Mouse (Mus musculus): ENCODE measurements around the gene Gm20388. TPM values are rescaled to one million over a fixed set of nuclear protein-coding genes. Genes with fewer than 3 reads are reported as not detected.

Gene Gm20388
- polyA plus RNA-seq, 1 experiment, result 59.3 TPM

DNA sequence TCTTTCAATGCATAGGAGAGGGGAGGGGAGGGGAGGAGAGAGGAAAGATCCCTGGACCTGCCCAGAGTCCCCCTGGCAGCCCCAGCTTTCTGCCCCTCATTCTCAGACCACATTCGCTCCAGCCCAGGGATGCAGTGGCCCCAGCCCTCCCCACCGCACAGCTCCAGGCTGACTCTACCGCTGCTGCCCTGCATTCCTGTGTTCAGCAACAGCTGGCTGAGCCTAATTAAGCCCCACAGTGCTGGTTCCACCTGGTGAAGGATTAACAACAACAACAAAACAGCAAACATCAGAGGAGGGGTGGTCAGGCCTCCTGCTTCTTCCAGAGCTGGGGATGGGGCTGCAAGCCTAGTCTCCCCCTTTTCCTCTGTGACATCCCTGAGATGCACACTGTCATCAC lies 2818.0 kb downstream of the Gm20388 start:
- TF ChIP-seq POLR2A (IDR thresholded peaks at IDR 0.05; ENCODE audit: borderline replicate concordance, extremely low read depth, insufficient read depth, insufficient read length, poor library complexity, severe bottlenecking) (no peak), CTCF (IDR thresholded peaks at IDR 0.05; ENCODE audit: borderline replicate concordance, extremely low read depth, insufficient read depth, insufficient read length) (no peak)
- DNase-seq (ENCODE audit: low read depth), result no peak

DNA sequence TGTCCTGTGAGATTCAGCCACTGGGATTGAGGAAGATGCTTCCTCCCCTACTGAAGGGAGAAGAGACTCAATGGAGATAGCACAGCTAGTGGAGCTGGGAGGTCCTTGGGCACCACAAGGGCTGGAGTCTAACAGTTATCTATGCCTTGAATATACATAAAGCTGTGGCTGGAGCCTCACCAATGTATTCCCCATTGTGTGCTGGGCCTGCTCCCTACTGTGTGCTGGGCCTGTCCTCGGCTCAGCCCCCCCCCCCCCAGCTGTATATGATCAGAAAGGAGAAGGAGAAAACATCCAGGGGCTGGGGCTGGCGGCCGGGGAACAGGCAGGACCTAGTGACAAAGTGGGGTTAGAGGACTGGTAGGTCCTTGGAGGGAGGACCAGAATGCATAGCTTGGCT lies 2824.5 kb downstream of the Gm20388 start:
- TF ChIP-seq POLR2A (IDR thresholded peaks at IDR 0.05; ENCODE audit: borderline replicate concordance, extremely low read depth, insufficient read depth, insufficient read length, poor library complexity, severe bottlenecking) (no peak), CTCF (IDR thresholded peaks at IDR 0.05; ENCODE audit: borderline replicate concordance, extremely low read depth, insufficient read depth, insufficient read length) (no peak)
- DNase-seq (ENCODE audit: low read depth), result no peak

DNA sequence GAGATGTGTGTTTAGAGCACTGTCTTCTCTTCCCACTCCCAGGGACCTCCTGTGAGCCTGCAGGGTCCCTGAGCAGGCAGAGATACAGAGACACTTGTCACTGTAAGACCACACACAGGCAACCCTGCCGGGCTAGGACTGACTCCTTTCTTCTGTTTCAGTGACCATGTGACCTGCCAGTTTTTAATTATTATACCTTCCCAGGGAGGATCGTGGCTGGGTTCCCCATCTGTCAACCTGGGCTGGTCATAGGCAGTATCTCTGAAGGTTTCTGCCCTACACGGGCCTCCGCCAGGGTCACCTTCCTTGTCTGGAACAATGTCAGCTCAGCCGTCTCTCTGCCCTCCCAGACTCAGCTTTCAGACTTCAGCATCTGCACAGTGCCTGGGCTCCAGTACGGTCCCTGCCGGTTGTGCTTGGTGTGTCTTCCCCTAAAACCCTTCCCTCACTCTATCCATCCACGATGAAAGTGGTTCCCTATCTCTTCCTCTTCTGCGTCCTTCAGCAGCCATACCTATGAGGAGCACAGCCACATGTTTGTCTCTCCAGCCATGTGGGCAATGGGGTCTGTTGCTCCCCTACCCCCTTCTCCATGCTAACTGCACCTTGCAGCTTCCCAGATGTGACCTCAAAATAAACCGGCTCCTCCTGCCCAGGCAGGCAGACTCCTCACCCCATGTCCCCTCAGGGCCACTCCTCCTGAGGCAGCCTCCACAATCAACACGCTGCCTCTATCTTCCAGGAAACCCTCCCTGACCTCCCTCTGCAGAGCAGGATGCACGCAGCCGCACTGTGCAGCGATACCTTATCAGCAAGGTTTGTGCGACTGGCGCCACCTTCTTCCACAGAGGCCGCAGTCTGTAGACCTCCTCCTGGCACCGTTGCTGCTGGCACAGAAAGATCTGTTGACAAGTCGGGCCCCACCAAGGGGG lies 2825.2 kb downstream of the Gm20388 start:
- peak; percentile 45 for DNase-seq (ENCODE audit: low read depth)

DNA sequence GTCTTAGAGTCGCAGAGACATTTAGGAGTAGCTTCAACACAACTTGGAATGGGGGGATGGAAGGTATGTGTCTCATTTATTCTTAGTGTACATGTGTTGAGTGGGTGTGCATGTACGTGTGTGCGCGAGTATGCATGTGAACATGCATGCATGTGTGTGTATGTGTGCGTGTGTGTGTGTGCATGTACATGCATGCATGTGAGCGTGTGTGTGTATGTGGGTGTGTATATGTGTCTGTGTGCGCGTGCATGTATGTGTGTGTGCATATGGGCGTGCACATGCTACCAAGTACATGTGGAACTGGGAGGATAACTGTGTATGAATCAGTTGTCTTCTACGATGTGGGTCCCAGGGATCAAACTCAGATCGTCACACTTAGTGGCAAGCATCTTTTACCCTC lies 2826.0 kb downstream of the Gm20388 start:
- DNase-seq (ENCODE audit: low read depth), result no peak
- TF ChIP-seq CTCF (IDR thresholded peaks at IDR 0.05; ENCODE audit: borderline replicate concordance, extremely low read depth, insufficient read depth, insufficient read length) (no peak), POLR2A (IDR thresholded peaks at IDR 0.05; ENCODE audit: borderline replicate concordance, extremely low read depth, insufficient read depth, insufficient read length, poor library complexity, severe bottlenecking) (no peak)

More for the DNA sequence above, 2825.2 kb downstream of the Gm20388 start:
- TF ChIP-seq CTCF (IDR thresholded peaks at IDR 0.05; ENCODE audit: borderline replicate concordance, extremely low read depth, insufficient read depth, insufficient read length) (no peak), POLR2A (IDR thresholded peaks at IDR 0.05; ENCODE audit: borderline replicate concordance, extremely low read depth, insufficient read depth, insufficient read length, poor library complexity, severe bottlenecking) (no peak)

DNA sequence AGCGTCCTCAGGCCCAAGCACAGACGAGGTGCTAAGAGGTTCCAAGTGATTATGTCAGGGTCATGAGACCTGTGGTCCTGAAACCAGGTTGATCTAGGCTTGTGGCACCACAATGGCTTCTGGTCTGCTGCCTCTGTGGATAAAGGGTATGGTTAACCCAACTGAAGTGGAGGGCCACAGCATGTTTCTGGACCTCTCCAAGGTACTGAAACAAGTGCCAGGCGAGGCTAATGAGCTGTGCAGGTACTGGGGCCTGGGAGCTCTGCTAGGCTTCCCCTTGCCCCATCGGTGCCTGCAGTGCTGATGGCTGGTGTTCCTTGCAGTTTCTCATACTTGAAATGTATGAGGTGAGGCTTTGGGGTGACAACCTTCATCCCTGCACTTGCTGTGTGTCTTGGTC lies 2826.4 kb downstream of the Gm20388 start:
- TF ChIP-seq CTCF (IDR thresholded peaks at IDR 0.05; ENCODE audit: borderline replicate concordance, extremely low read depth, insufficient read depth, insufficient read length) (no peak), POLR2A (IDR thresholded peaks at IDR 0.05; ENCODE audit: borderline replicate concordance, extremely low read depth, insufficient read depth, insufficient read length, poor library complexity, severe bottlenecking) (no peak)
- DNase-seq (ENCODE audit: low read depth), result no peak

DNA sequence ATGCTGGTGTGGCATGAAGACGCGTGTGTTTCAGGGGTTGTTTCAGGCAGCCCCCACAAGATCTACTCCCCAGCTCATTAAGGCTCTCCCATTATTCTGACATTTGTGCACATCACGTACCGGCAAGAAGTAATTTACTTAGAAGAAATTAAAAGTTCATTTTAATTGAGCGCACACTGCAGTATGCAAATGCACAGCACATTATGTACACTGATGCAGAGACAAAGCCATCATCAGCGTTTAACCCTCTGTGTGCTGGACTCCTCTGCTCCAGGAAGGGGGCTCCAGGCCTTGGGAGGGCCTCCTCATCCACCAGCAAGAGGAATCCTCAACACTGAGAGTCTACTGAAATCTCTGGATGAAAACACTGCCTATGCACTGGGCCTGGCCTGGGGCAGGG lies 2827.2 kb downstream of the Gm20388 start:
- peak; percentile 80 for DNase-seq (ENCODE audit: low read depth)
- TF ChIP-seq CTCF (IDR thresholded peaks at IDR 0.05; ENCODE audit: borderline replicate concordance, extremely low read depth, insufficient read depth, insufficient read length), result no peak
- TF ChIP-seq POLR2A (IDR thresholded peaks at IDR 0.05; ENCODE audit: borderline replicate concordance, extremely low read depth, insufficient read depth, insufficient read length, poor library complexity, severe bottlenecking), result no peak

DNA sequence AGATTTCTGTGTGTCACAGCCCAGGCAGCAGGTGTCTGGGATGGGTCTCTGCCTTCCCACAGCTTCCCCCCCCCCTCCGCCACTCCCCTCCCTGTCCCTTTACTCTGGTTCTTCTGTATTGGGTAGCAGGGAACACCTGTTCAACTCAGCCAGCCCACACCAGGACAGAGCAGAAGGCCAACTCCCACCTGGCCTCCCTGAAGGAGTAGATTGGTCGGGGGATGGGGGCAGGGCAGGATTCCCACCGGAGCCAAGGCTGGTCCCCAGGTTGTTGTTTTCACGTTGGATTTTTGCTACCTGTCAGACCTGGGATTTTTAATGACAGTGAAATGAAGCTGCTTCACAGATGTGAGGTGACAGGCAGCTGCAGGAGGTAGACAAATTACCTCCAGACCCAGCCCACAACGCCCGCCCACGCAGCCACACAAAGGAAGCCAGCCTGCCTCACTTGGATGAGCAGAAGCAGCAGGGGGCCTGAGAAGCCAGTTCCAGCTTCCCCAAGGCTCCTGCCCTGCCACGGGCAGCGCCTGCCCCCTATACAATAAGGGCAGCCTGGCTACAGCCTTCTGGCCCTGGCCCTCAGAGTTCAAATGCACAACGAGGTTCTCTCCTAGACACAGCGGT lies 2828.6 kb downstream of the Gm20388 start:
- peak; percentile 63 for DNase-seq (ENCODE audit: low read depth)
- no peak for TF ChIP-seq CTCF (IDR thresholded peaks at IDR 0.05; ENCODE audit: borderline replicate concordance, extremely low read depth, insufficient read depth, insufficient read length)
- no peak for TF ChIP-seq POLR2A (IDR thresholded peaks at IDR 0.05; ENCODE audit: borderline replicate concordance, extremely low read depth, insufficient read depth, insufficient read length, poor library complexity, severe bottlenecking)

DNA sequence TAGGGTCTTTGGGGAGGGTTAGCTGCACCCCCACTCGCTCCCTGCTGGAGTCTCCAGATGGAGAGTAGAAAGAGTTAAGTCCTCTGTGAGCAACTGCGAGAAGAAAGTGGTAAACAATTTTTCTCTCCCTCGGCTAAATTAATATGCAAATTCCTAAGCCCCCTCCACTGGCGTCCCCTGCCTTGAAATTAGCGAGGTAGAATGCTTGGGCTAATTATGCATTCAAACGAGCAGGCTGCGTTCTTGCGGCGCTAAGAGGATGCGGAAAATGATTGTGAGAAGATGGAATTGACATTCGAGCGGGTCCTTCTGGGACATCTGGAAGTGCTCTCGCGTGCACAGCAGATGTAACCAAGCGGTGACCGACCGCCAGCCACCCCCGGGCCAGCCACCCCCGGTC lies 2831.8 kb downstream of the Gm20388 start:
- TF ChIP-seq CTCF (IDR thresholded peaks at IDR 0.05; ENCODE audit: borderline replicate concordance, extremely low read depth, insufficient read depth, insufficient read length), result no peak
- peak; percentile 95 for DNase-seq (ENCODE audit: low read depth)

DNA sequence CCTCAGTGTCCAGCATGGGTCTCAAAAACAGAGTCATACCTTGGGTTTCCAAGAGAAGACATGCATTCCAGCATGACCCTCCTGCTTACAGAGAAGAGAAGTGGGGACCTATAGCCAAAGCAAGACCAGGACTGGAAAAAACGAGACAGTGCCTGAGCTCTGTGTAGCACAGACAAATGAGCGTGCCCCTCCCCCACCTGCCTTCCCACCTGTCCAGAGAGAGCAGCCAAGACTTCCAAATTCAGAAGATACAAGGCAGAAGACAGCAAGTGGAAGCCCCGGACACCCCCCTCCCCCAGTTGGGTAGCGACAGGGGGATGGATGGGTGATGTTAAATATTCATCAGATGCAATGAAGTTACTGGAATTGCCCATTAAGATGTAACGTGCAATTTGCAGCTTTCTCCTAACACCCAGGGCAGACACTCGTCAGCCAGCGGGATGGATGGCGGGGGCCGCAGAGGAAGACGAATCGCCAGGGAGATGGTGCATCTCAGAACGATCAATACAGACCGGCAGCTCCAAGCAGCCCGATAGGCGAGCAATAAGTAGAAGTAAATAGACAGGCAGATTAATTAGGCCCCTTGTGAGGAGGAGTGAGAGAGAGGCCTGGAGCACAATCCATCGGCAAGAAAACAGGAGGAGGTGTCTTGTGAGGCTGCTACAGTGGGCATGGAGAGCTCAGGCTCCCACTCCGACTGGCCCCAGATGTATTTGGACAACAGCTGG lies 2834.5 kb downstream of the Gm20388 start:
- TF ChIP-seq POLR2A (IDR thresholded peaks at IDR 0.05; ENCODE audit: borderline replicate concordance, extremely low read depth, insufficient read depth, insufficient read length, poor library complexity, severe bottlenecking) (no peak), CTCF (IDR thresholded peaks at IDR 0.05; ENCODE audit: borderline replicate concordance, extremely low read depth, insufficient read depth, insufficient read length) (no peak)
- peak; percentile 81 for DNase-seq (ENCODE audit: low read depth)

DNA sequence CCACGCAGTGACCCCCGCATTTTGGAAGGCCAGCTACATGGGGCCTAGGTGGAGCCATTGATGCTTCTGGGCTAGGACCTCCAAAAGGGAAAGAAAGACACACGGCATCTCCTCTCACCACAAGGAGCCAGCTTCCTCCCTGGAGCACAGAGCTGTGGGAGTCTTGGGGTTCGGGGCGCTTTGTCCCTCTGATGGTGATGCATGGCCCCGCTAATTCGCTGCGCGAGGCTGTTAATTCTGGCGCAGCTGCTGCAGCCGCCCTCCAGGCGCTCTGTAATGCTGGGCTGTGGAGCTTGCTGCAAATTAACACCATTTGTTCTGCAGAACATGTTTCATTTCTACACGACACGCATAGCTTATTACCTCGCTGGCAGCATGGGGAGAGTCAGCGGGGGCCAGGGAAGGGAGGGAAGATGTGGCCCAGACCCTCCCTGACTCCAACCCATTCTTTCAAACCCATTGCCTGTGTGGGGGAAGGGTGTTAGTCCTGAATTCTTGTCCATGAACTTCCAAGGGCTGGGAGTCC lies 2835.2 kb downstream of the Gm20388 start:
- TF ChIP-seq POLR2A (IDR thresholded peaks at IDR 0.05; ENCODE audit: borderline replicate concordance, extremely low read depth, insufficient read depth, insufficient read length, poor library complexity, severe bottlenecking), result no peak
- TF ChIP-seq CTCF (IDR thresholded peaks at IDR 0.05; ENCODE audit: borderline replicate concordance, extremely low read depth, insufficient read depth, insufficient read length), result no peak
- peak; percentile 93 for DNase-seq (ENCODE audit: low read depth)

DNA sequence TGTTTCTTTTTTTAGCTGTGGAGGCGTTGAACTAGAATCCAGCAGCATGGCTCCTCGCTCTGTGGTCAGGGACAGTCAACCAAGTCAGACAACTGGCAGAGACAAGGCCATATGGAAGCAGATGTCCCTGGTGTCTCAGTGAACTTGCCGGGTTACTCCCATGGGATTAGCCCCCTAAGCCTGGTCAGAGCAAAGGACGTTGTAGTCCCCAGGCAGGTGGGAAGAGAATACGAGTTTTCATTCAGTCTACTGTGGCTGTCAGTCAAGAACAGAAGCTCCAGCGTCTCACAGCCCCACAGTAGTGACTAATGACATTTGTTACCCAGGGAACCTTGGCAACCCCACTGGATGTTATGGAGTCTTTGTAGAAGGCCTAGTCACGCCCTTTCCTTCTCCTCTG lies 2835.8 kb downstream of the Gm20388 start:
- TF ChIP-seq CTCF (IDR thresholded peaks at IDR 0.05; ENCODE audit: borderline replicate concordance, extremely low read depth, insufficient read depth, insufficient read length), result no peak
- no peak for TF ChIP-seq POLR2A (IDR thresholded peaks at IDR 0.05; ENCODE audit: borderline replicate concordance, extremely low read depth, insufficient read depth, insufficient read length, poor library complexity, severe bottlenecking)
- peak; percentile 61 for DNase-seq (ENCODE audit: low read depth)

All from brain, embryonic 14.5 days (tissue).